Mouse (Mus musculus) spleen, adult 2 months (tissue): ENCODE data around the gene Ss18l2.

Experiments
- CTCF ChIP-seq: fragments of 200-500 bp; IDR thresholded peaks from 2 replicates; pipeline ENCODE4 v1.5.1; 2011; ENCODE audit warnings: mild to moderate bottlenecking, inconsistent platforms; ENCODE audit not compliant: insufficient read depth, insufficient read length, insufficient replicate concordance; ENCODE audit errors: extremely low read depth
- POLR2A ChIP-seq: fragments of 200-500 bp; IDR thresholded peaks from 2 replicates; pipeline ENCODE4 v1.6.1; 2011; ENCODE audit warnings: low read depth, low read length, inconsistent platforms

- TF ChIP-seq CTCF = no peak
- no peak for TF ChIP-seq POLR2A
These were observed 451 bp downstream of the Ss18l2 start for GRCm38 (mm10) chr9:121710584-121710975.
